Mouse (Mus musculus) spleen, adult 2 months (tissue): ENCODE measurements around the gene 1700020N01Rik. TPM values are rescaled to one million over a fixed set of nuclear protein-coding genes. Genes with fewer than 3 reads are reported as not detected.

Experiments used
- DNase-seq, 2 experiments: peaks; one replicate each; pipeline versions ENCODE4 v3.0.0 to v3.0.0-alpha.2; 2012 to 2021; ENCODE audit warnings: low spot score in 2 of 2, low read depth in 1 of 2
- H3K27ac ChIP-seq: fragments of 200-500 bp; 2 replicates; pipeline ENCODE4 v1.5.1; 2012; ENCODE audit warnings: low read length, inconsistent platforms; ENCODE audit not compliant: insufficient read depth
- H3K27me3 ChIP-seq: fragments of 200-500 bp; 2 replicates; pipeline ENCODE4 v1.6.1; 2012; ENCODE audit warnings: mild to moderate bottlenecking, moderate library complexity, low read length, inconsistent platforms; ENCODE audit not compliant: control insufficient read depth, insufficient read depth
- H3K36me3 ChIP-seq: fragments of 200-500 bp; 2 replicates; pipeline ENCODE4 v1.6.1; 2012; ENCODE audit warnings: mild to moderate bottlenecking, low read length, inconsistent platforms; ENCODE audit not compliant: control insufficient read depth, insufficient read depth
- H3K4me1 ChIP-seq: fragments of 200-500 bp; 2 replicates; pipeline ENCODE4 v1.6.1; 2011; ENCODE audit warnings: inconsistent platforms; ENCODE audit not compliant: control insufficient read depth, insufficient read depth, insufficient read length
- H3K4me3 ChIP-seq: fragments of 200-500 bp; 2 replicates; pipeline ENCODE4 v1.5.1; 2011; ENCODE audit warnings: mild to moderate bottlenecking, inconsistent platforms; ENCODE audit not compliant: insufficient read depth, insufficient read length; ENCODE audit errors: extremely low read depth
- CTCF ChIP-seq: fragments of 200-500 bp; IDR thresholded peaks from 2 replicates; pipeline ENCODE4 v1.5.1; 2011; ENCODE audit warnings: mild to moderate bottlenecking, inconsistent platforms; ENCODE audit not compliant: insufficient read depth, insufficient read length, insufficient replicate concordance; ENCODE audit errors: extremely low read depth
- POLR2A ChIP-seq: fragments of 200-500 bp; IDR thresholded peaks from 2 replicates; pipeline ENCODE4 v1.6.1; 2011; ENCODE audit warnings: low read depth, low read length, inconsistent platforms
- WGBS: fragments of 180-500 bp; shearing (Covaris S2); methylation state at CpG from one replicate; pipeline ENCODE4 v1.1.7; 2018; 5-methylcytosine and 5-hydroxymethylcytosine counted together
- polyA plus RNA-seq: library from polyadenylated mRNA; depleted of rRNA; stranded (reverse); fragments of >200 nt; gene quantifications from 2 replicates; pipeline ENCODE4 v1.2.3, GENCODE M21; 2012; rRNA removed

Gene 1700020N01Rik
- polyA plus RNA-seq, result not detected in 2 replicates

GRCm38 (mm10) chr10:21592896-21593380, at the start of gene 1700020N01Rik:
TSS of gene 1700020N01Rik (plus strand) at chr10:21593145.
- TF ChIP-seq CTCF, result no peak
- Histone ChIP-seq H3K4me3 (no peak within 1 kb of the TSS), H3K27me3 (no peaks in the 10 kb centered on the region), H3K36me3 (no peaks in the 10 kb centered on the region), H3K27ac (no peak within 1 kb of the TSS), H3K4me1 (no peaks in the 10 kb centered on the region)
- DNase-seq, result no peak
- 96% methylated on average over 22 of the region's 22 CpGs for WGBS

GRCm38 (mm10) chr10:21543576-21544278, 49.2 kb upstream of the 1700020N01Rik start:
- H3K27me3 ChIP-seq, result no peaks in the 10 kb centered on the region
- H3K27ac ChIP-seq, result no peak overlapping the region
- no peaks in the 10 kb centered on the region for H3K36me3 ChIP-seq
- DNase-seq, result no peak
- WGBS, result 69% methylated on average over 3 of the region's 3 CpGs
- TF ChIP-seq POLR2A (no peak), CTCF (no peak)
- H3K4me3 ChIP-seq, result no peak overlapping the region
- no peaks in the 10 kb centered on the region for H3K4me1 ChIP-seq

- WGBS, result 69% methylated on average over 4 of the region's 4 CpGs
- H3K27me3 ChIP-seq, result no peaks in the 10 kb centered on the region
- H3K4me3 ChIP-seq, result no peak overlapping the region
- no peaks in the 10 kb centered on the region for H3K4me1 ChIP-seq
- TF ChIP-seq POLR2A (no peak), CTCF (no peak)
- no peak overlapping the region for H3K27ac ChIP-seq
- H3K36me3 ChIP-seq, result no peaks in the 10 kb centered on the region
- DNase-seq, result no peak
Measured at GRCm38 (mm10) chr10:21544721-21545120, 48.2 kb upstream of the 1700020N01Rik start.

GRCm38 (mm10) chr10:21545446-21545845, 47.5 kb upstream of the 1700020N01Rik start:
- no peaks in the 10 kb centered on the region for H3K27me3 ChIP-seq
- no peak for DNase-seq
- no peaks in the 10 kb centered on the region for H3K36me3 ChIP-seq
- no peak overlapping the region for H3K4me3 ChIP-seq
- no peak overlapping the region for H3K27ac ChIP-seq
- no peaks in the 10 kb centered on the region for H3K4me1 ChIP-seq
- TF ChIP-seq POLR2A (no peak), CTCF (no peak)
- WGBS, result 36% methylated on average over 6 of the region's 6 CpGs

- Histone ChIP-seq H3K36me3 (no peaks in the 10 kb centered on the region), H3K27me3 (no peaks in the 10 kb centered on the region), H3K27ac (no peak overlapping the region), H3K4me3 (no peak overlapping the region), H3K4me1 (no peaks in the 10 kb centered on the region)
- TF ChIP-seq POLR2A (no peak), CTCF (no peak)
- WGBS, result 88% methylated on average over 9 of the region's 9 CpGs
- DNase-seq, result no peak
Measured at GRCm38 (mm10) chr10:21548871-21549505, 44.0 kb upstream of the 1700020N01Rik start.

- Histone ChIP-seq H3K27ac (no peak overlapping the region), H3K4me1 (no peaks in the 10 kb centered on the region), H3K27me3 (no peaks in the 10 kb centered on the region), H3K4me3 (no peak overlapping the region), H3K36me3 (no peaks in the 10 kb centered on the region)
- DNase-seq, result no peak
- WGBS, result 41% methylated on average over 8 of the region's 8 CpGs
- TF ChIP-seq CTCF (no peak), POLR2A (no peak)
Measured at GRCm38 (mm10) chr10:21552967-21553682, 39.8 kb upstream of the 1700020N01Rik start.

GRCm38 (mm10) chr10:21553683-21554035, 39.3 kb upstream of the 1700020N01Rik start:
- H3K27ac ChIP-seq, result no peak overlapping the region
- 98% methylated on average over 4 of the region's 4 CpGs for WGBS
- H3K4me3 ChIP-seq, result no peak overlapping the region

More at GRCm38 (mm10) chr10:21553683-21554035, 39.3 kb upstream of the 1700020N01Rik start:
- Histone ChIP-seq H3K36me3 (no peaks in the 10 kb centered on the region), H3K4me1 (no peaks in the 10 kb centered on the region), H3K27me3 (no peaks in the 10 kb centered on the region)
- DNase-seq, result no peak
- TF ChIP-seq POLR2A (no peak), CTCF (no peak)
